Mouse (Mus musculus) 3134 (cell line): ENCODE results near the gene 1700025F22Rik.
"Not testable (repeated sequence)": the region's sequence is repeated elsewhere in the genome, so short reads cannot be mapped to it uniquely, and the experiment has no call there.

ENCODE experiments used
- DNase-seq: peaks from one replicate; pipeline ENCODE4 v3.0.0-alpha.2; 2011; ENCODE audit warnings: low spot score; ENCODE audit not compliant: insufficient read length; ENCODE audit errors: extremely low read depth

The 1700025F22Rik gene

GRCm38 (mm10) chr19:11165172-11165571 is at the start of gene 1700025F22Rik:
Gene 1700025F22Rik (minus strand): TSS chr19:11165320.
- DNase-seq: peak; percentile 2

GRCm38 (mm10) chr19:11196546-11196945 is 31.4 kb upstream of the 1700025F22Rik start, which contains the start of gene Ms4a13:
Gene Ms4a13 (minus strand): TSS chr19:11196737.
- no peak for DNase-seq

GRCm38 (mm10) chr19:11192552-11192951 is 27.4 kb upstream of the 1700025F22Rik start:
- DNase-seq: no peak

GRCm38 (mm10) chr19:11184121-11184520 is 19.0 kb upstream of the 1700025F22Rik start:
- DNase-seq: no peak

GRCm38 (mm10) chr19:11177464-11177863 is 12.3 kb upstream of the 1700025F22Rik start:
- DNase-seq: no peak

GRCm38 (mm10) chr19:11157890-11158289 is 7.2 kb downstream of the 1700025F22Rik start:
- DNase-seq: not testable (repeated sequence)

- DNase-seq: no peak
These were observed 29.8 kb downstream of the 1700025F22Rik start for GRCm38 (mm10) chr19:11135336-11135735.

- DNase-seq: no peak
These were observed 30.3 kb downstream of the 1700025F22Rik start for GRCm38 (mm10) chr19:11134852-11135251.

GRCm38 (mm10) chr19:11130776-11131175 is 34.3 kb downstream of the 1700025F22Rik start, which contains the start of gene 1700017D01Rik:
Gene 1700017D01Rik (minus strand): TSS chr19:11130876.
- DNase-seq: not testable (repeated sequence)

GRCm38 (mm10) chr19:11129702-11130101 is 35.4 kb downstream of the 1700025F22Rik start:
- DNase-seq: no peak

GRCm38 (mm10) chr19:11121016-11121420 is 44.1 kb downstream of the 1700025F22Rik start:
- DNase-seq: not testable (repeated sequence)

GRCm38 (mm10) chr19:11119338-11119737 is 45.8 kb downstream of the 1700025F22Rik start:
- DNase-seq: no peak

GRCm38 (mm10) chr19:11107746-11108145 is 57.4 kb downstream of the 1700025F22Rik start:
- DNase-seq: no peak

GRCm38 (mm10) chr19:11101880-11102279 is 63.2 kb downstream of the 1700025F22Rik start:
- DNase-seq: no peak

GRCm38 (mm10) chr19:11098401-11098800 is 66.7 kb downstream of the 1700025F22Rik start:
- no peak for DNase-seq

- DNase-seq: not testable (repeated sequence)
These were observed 73.0 kb downstream of the 1700025F22Rik start for GRCm38 (mm10) chr19:11092131-11092530.
